Mouse (Mus musculus) lung, postnatal 0 days (tissue): Measurements from ENCODE around the gene Sypl.

ENCODE experiments used
- CTCF ChIP-seq: IDR thresholded peaks from 2 replicates; pipeline ENCODE4 v1.5.1; 2016; ENCODE audit warnings: antibody characterized with exemption, mild to moderate bottlenecking
- EP300 ChIP-seq: IDR thresholded peaks from 2 replicates; pipeline ENCODE4 v1.6.1; 2016; ENCODE audit warnings: antibody characterized with exemption, mild to moderate bottlenecking, control low read depth

DNA sequence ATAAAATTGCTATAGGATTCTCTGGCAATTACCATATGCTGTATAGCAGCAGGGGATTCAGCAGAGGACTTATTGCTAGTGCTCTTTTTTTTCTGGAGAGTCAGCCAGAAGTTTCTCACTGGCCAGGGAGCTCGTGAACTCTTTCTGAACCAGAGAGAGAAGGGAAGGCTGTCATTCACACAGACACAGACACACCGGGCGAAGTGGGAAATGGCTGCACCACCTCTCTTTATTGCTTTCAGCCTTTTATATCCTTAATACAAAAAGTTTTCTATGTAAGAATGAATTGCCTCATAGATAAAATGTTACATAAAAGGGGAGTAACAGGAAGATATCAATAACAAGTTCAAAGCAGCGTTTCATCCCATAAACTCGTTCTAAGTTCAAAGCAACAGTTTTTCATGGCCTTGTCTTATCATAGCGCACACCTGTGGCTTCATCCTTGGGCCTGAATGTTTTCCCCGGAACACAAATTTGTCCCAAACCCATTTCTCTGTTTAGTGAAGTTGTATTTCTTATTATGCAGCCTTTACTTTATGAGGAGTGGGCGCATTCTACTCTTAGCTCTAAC lies 8.7 kb upstream of the Sypl start:
- TF ChIP-seq CTCF (no peak), EP300 (no peak)
